Mouse (Mus musculus): Measurements from ENCODE around the gene Mea1. TPM values are rescaled to one million over a fixed set of nuclear protein-coding genes. Genes with fewer than 3 reads are reported as not detected.

Mea1 gene
- polyA plus RNA-seq, 1 experiment from 2014 or later, result 132 TPM

- ATAC-seq (ENCODE audit: low read depth) (no peak), DNase-seq (ENCODE audit: low spot score) (no peak)
- no peak overlapping the region for H3K4me2 ChIP-seq (ENCODE audit: low read depth, low read length)
- H3K9me3 ChIP-seq (ENCODE audit: control insufficient read depth, low read length), result no peaks in the 10 kb centered on the region
- H3K4me1 ChIP-seq (ENCODE audit: control insufficient read depth, insufficient read depth, low read length), result no peaks in the 10 kb centered on the region
- H3K27me3 ChIP-seq (replicated peaks; ENCODE audit: control insufficient read depth, insufficient read depth, low read length), result no peaks in the 10 kb centered on the region
- 88% methylated on average over 7 of the region's 7 CpGs for WGBS
- H3K4me3 ChIP-seq (ENCODE audit: low read depth, low read length), result no peak overlapping the region
- H3K36me3 ChIP-seq (ENCODE audit: control insufficient read depth, insufficient read depth, low read length), result peaks cover 60% of the 10 kb centered on the region; the same call in 1 of the 2 replicates
- no peak overlapping the region for H3K27ac ChIP-seq (replicated peaks; ENCODE audit: low read depth, low read length)
- H3K9ac ChIP-seq (ENCODE audit: low read depth, low read length), result no peak overlapping the region
Observed at GRCm38 (mm10) chr17:46721077-46721476, 42.5 kb downstream of the Mea1 start.

- Histone ChIP-seq H3K4me2 (ENCODE audit: low read depth, low read length) (no peak overlapping the region), H3K27me3 (replicated peaks; ENCODE audit: control insufficient read depth, insufficient read depth, low read length) (peaks cover 16% of the 10 kb centered on the region), H3K9ac (ENCODE audit: low read depth, low read length) (no peak overlapping the region), H3K4me3 (ENCODE audit: low read depth, low read length) (no peak overlapping the region), H3K4me1 (ENCODE audit: control insufficient read depth, insufficient read depth, low read length) (no peaks in the 10 kb centered on the region), H3K36me3 (ENCODE audit: control insufficient read depth, insufficient read depth, low read length) (peaks cover 59% of the 10 kb centered on the region; the same call in 1 of the 2 replicates), H3K9me3 (ENCODE audit: control insufficient read depth, low read length) (no peaks in the 10 kb centered on the region), H3K27ac (replicated peaks; ENCODE audit: low read depth, low read length) (no peak overlapping the region)
- ATAC-seq (ENCODE audit: low read depth) (no peak), DNase-seq (ENCODE audit: low spot score) (no peak)
- WGBS, result 83% methylated on average over 14 of the region's 20 CpGs
Observed at GRCm38 (mm10) chr17:46724477-46725084, 46.0 kb downstream of the Mea1 start.

GRCm38 (mm10) chr17:46725273-46725672 lies 46.7 kb downstream of the Mea1 start:
- WGBS, result 58% methylated on average over 9 of the region's 9 CpGs
- no peak overlapping the region for H3K4me2 ChIP-seq (ENCODE audit: low read depth, low read length)
- no peak overlapping the region for H3K27ac ChIP-seq (replicated peaks; ENCODE audit: low read depth, low read length)
- no peaks in the 10 kb centered on the region for H3K9me3 ChIP-seq (ENCODE audit: control insufficient read depth, low read length)
- peaks cover 52% of the 10 kb centered on the region; the same call in 1 of the 2 replicates for H3K36me3 ChIP-seq (ENCODE audit: control insufficient read depth, insufficient read depth, low read length)
- peak; percentile 21; the same call in 1 of the 2 replicates for ATAC-seq (ENCODE audit: low read depth)
- H3K4me3 ChIP-seq (ENCODE audit: low read depth, low read length), result no peak overlapping the region
- no peaks in the 10 kb centered on the region for H3K4me1 ChIP-seq (ENCODE audit: control insufficient read depth, insufficient read depth, low read length)
- H3K9ac ChIP-seq (ENCODE audit: low read depth, low read length), result no peak overlapping the region
- H3K27me3 ChIP-seq (replicated peaks; ENCODE audit: control insufficient read depth, insufficient read depth, low read length), result peaks cover 16% of the 10 kb centered on the region
- peak; percentile 31 for DNase-seq (ENCODE audit: low spot score)

DNA sequence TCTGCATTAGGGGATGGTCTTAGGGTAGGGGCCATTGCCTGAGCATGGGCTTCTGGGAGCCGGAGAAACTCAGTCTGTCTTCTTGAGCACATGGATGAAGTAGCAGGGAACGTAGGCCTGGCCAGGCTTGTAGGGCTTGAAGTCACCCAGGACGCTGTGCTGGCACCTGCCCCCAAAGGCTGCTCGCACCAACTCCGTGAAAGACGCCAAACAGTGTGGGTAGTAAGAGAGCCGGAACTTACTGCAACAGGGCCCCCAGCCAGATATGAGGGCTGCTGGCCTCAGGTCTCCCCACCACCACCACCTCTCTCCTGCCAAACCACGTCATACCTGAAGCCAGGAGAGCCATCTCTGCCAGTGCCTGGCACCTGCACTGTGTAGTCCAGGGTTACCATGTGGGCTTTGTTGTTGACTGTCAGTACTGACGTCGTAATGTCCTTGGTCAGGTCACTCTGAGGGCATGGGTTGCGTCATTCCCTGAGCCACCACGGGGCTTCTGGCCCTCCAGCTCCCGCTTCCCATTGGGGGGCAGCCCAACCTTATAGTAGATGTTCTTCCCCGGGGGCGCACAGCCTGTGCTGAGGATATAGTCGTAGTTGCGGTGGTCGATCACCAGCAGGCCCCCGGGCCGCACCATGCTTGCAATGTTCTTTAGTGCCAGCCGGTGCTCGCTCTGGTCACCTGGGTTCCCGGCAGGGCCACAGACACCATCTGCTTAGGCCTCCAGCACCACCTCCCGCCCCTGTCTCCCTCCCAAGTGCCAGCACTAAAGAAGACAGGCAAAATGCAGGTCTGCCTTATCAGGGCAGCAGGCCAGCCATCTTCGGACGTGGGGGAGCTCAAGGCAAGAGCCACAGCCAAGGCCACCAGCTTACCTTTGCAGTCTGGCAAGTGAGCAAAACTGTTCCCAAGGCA lies 47.4 kb downstream of the Mea1 start:
- H3K9me3 ChIP-seq (ENCODE audit: control insufficient read depth, low read length), result no peaks in the 10 kb centered on the region
- no peak overlapping the region for H3K4me2 ChIP-seq (ENCODE audit: low read depth, low read length)
- H3K4me3 ChIP-seq (ENCODE audit: low read depth, low read length), result no peak overlapping the region
- no peak overlapping the region for H3K27ac ChIP-seq (replicated peaks; ENCODE audit: low read depth, low read length)
- WGBS, result 91% methylated on average over 25 of the region's 26 CpGs
- no peak overlapping the region for H3K9ac ChIP-seq (ENCODE audit: low read depth, low read length)
- no peaks in the 10 kb centered on the region for H3K4me1 ChIP-seq (ENCODE audit: control insufficient read depth, insufficient read depth, low read length)
- DNase-seq (ENCODE audit: low spot score), result no peak
- peaks cover 45% of the 10 kb centered on the region; the same call in 1 of the 2 replicates for H3K36me3 ChIP-seq (ENCODE audit: control insufficient read depth, insufficient read depth, low read length)
- ATAC-seq (ENCODE audit: low read depth), result no peak
- H3K27me3 ChIP-seq (replicated peaks; ENCODE audit: control insufficient read depth, insufficient read depth, low read length), result peaks cover 16% of the 10 kb centered on the region

DNA sequence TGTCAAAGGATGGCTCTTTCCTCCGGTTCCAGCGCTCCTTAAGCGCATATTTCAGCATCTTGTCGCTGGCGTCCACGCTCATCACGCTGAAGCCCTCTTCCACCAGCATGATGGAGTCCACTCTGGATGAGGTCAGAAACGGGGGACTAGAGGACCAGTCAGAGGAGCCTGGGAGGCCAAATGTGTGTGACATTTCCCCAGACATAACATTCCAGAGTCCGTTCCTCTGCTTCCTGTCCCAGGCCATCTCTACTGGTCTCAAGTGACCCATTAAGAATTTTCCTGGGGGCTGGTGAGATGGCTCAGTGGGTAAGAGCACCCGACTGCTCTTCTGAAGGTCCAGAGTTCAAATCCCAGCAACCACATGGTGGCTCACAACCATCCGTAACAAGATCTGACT lies 48.7 kb downstream of the Mea1 start:
- no peak for ATAC-seq (ENCODE audit: low read depth)

DNA sequence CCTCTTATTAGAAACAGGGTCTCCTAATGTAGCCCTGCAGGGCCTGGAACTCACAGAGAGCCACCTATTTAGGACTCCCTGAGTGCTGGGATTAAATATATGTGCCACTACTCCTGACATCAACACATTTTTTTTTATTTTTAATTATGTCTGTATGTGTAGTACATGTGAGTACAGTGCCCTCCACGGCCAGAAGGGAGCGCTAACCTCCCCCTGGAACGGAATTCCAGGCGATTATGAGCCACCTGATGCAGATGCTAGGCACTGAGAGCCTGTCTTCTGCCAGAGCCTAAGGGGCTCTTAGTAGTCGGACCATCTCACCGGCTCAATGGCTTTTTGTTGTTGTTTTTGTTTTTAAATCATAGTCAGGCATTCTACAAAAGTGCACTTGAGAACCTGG lies 49.4 kb downstream of the Mea1 start:
- Histone ChIP-seq H3K36me3 (ENCODE audit: control insufficient read depth, insufficient read depth, low read length) (peaks cover 29% of the 10 kb centered on the region; the same call in 1 of the 2 replicates), H3K27me3 (replicated peaks; ENCODE audit: control insufficient read depth, insufficient read depth, low read length) (peaks cover 16% of the 10 kb centered on the region), H3K4me2 (ENCODE audit: low read depth, low read length) (no peak overlapping the region), H3K9me3 (ENCODE audit: control insufficient read depth, low read length) (no peaks in the 10 kb centered on the region), H3K27ac (replicated peaks; ENCODE audit: low read depth, low read length) (no peak overlapping the region), H3K9ac (ENCODE audit: low read depth, low read length) (no peak overlapping the region), H3K4me3 (ENCODE audit: low read depth, low read length) (no peak overlapping the region), H3K4me1 (ENCODE audit: control insufficient read depth, insufficient read depth, low read length) (no peaks in the 10 kb centered on the region)
- ATAC-seq (ENCODE audit: low read depth) (no peak), DNase-seq (ENCODE audit: low spot score) (no peak)
- 42% methylated on average over 6 of the region's 6 CpGs for WGBS

More for the DNA sequence above, 48.7 kb downstream of the Mea1 start:
- H3K4me2 ChIP-seq (ENCODE audit: low read depth, low read length), result no peak overlapping the region
- H3K9me3 ChIP-seq (ENCODE audit: control insufficient read depth, low read length), result no peaks in the 10 kb centered on the region
- H3K27me3 ChIP-seq (replicated peaks; ENCODE audit: control insufficient read depth, insufficient read depth, low read length), result peaks cover 16% of the 10 kb centered on the region
- DNase-seq (ENCODE audit: low spot score), result no peak
- no peaks in the 10 kb centered on the region for H3K4me1 ChIP-seq (ENCODE audit: control insufficient read depth, insufficient read depth, low read length)
- WGBS, result 90% methylated on average over 11 of the region's 11 CpGs
- H3K36me3 ChIP-seq (ENCODE audit: control insufficient read depth, insufficient read depth, low read length), result peaks cover 33% of the 10 kb centered on the region; the same call in 1 of the 2 replicates
- no peak overlapping the region for H3K27ac ChIP-seq (replicated peaks; ENCODE audit: low read depth, low read length)
- no peak overlapping the region for H3K4me3 ChIP-seq (ENCODE audit: low read depth, low read length)
- no peak overlapping the region for H3K9ac ChIP-seq (ENCODE audit: low read depth, low read length)

DNA sequence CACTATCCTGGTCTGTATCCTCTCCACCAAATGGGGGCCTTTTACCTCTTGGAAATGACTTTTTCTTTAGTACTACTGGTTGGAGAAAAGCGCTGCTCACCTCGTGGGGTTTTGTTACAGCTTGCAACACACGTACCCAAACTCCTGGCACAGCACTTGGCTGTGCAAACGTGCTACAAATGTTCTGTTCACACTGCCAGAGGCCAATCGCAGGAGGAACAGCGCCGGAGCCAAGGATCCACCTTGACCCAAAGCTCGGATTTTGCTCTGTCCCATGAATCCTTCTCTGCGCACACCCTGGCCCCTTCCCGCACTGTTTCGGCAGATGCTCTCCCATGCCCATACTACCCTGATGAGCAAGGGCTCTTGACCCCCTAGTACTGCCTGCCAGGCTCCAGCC lies 49.9 kb downstream of the Mea1 start:
- H3K4me1 ChIP-seq (ENCODE audit: control insufficient read depth, insufficient read depth, low read length), result no peaks in the 10 kb centered on the region
- ATAC-seq (ENCODE audit: low read depth) (no peak), DNase-seq (ENCODE audit: low spot score) (no peak)
- peak overlapping the region; percentile 43 for H3K4me2 ChIP-seq (ENCODE audit: low read depth, low read length)
- peaks cover 16% of the 10 kb centered on the region for H3K27me3 ChIP-seq (replicated peaks; ENCODE audit: control insufficient read depth, insufficient read depth, low read length)
- H3K27ac ChIP-seq (replicated peaks; ENCODE audit: low read depth, low read length), result no peak overlapping the region
- H3K9me3 ChIP-seq (ENCODE audit: control insufficient read depth, low read length), result no peaks in the 10 kb centered on the region
- H3K9ac ChIP-seq (ENCODE audit: low read depth, low read length), result peak overlapping the region; percentile 48
- H3K4me3 ChIP-seq (ENCODE audit: low read depth, low read length), result 0 out of 2 replicates have a peak overlapping the region, but pooled peaks have one; percentile 19
- WGBS, result 40% methylated on average over 11 of the region's 11 CpGs
- H3K36me3 ChIP-seq (ENCODE audit: control insufficient read depth, insufficient read depth, low read length), result peaks cover 24% of the 10 kb centered on the region; the same call in 1 of the 2 replicates

DNA sequence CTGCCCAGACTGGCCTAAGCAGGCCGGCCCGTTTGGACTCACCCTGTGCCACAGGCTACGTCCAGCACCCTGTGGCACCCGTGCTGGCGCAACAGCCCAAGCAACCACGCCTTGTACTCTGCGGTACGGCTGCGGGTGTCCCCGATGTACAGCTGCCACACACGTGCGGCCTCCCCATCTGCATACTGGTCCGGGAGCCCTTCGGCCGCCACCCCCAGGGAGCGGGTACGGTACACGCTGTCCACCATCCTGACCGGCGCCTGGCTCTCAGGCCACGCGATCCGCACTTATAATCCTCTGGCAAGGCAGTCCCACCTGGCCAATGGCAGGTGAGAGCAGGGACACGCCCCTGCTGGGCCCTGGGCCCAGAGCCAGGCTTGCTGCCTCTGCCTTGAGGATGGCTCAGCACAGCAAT lies 50.3 kb downstream of the Mea1 start, which contains the start of gene Gnmt:
TSS of gene Gnmt (minus strand) at position 265 of the 415 bp plus-strand sequence.
- ATAC-seq (ENCODE audit: low read depth), result peak; percentile 70
- Histone ChIP-seq H3K27me3 (replicated peaks; ENCODE audit: control insufficient read depth, insufficient read depth, low read length) (peaks cover 16% of the 10 kb centered on the region), H3K9me3 (ENCODE audit: control insufficient read depth, low read length) (no peaks in the 10 kb centered on the region), H3K9ac (ENCODE audit: low read depth, low read length) (peak within 1 kb of the TSS; percentile 48), H3K4me1 (ENCODE audit: control insufficient read depth, insufficient read depth, low read length) (no peaks in the 10 kb centered on the region), H3K4me3 (ENCODE audit: low read depth, low read length) (peak within 1 kb of the TSS; percentile 19; the same call in 1 of the 2 replicates), H3K27ac (replicated peaks; ENCODE audit: low read depth, low read length) (no peak within 1 kb of the TSS), H3K4me2 (ENCODE audit: low read depth, low read length) (peak within 1 kb of the TSS; percentile 43), H3K36me3 (ENCODE audit: control insufficient read depth, insufficient read depth, low read length) (peaks cover 20% of the 10 kb centered on the region; the same call in 1 of the 2 replicates)
- WGBS, result 12% methylated on average over 21 of the region's 24 CpGs
- DNase-seq (ENCODE audit: low spot score), result peak; percentile 38

All from embryonic facial prominence, embryonic 14.5 days (tissue).